Mouse (Mus musculus): ENCODE measurements at regions not wholly inside any gene's neighbourhood (a gene's known extent, or its start where the extent isn't known, plus 50 kb on each side); places are given as distances from the start of the nearest gene placed in this dataset.

GRCm38 (mm10) chr1:94149958-94150357 lies 97.6 kb upstream of the Pdcd1 start:
- H3K27ac ChIP-seq (ENCODE audit: low read depth, low read length): no peak overlapping the region
- no peak overlapping the region for H3K4me3 ChIP-seq (ENCODE audit: low read depth, low read length)
- H3K36me3 ChIP-seq (ENCODE audit: control insufficient read depth, insufficient read depth, low read length): no peaks in the 10 kb centered on the region
- H3K27me3 ChIP-seq (ENCODE audit: control insufficient read depth, insufficient read depth, low read length): no peaks in the 10 kb centered on the region
- DNase-seq (ENCODE audit: low spot score, missing footprints) (no peak), ATAC-seq (ENCODE audit: low FRiP score) (no peak)
- 92% methylated on average over 4 of the region's 4 CpGs for WGBS
- no peaks in the 10 kb centered on the region for H3K9me3 ChIP-seq (ENCODE audit: control insufficient read depth, low read length)
- no peak overlapping the region for H3K9ac ChIP-seq (ENCODE audit: low read length)
- H3K4me2 ChIP-seq: no peak overlapping the region
- no peaks in the 10 kb centered on the region for H3K4me1 ChIP-seq (ENCODE audit: control insufficient read depth, insufficient read depth, low read length)

GRCm38 (mm10) chr1:94147015-94147414 lies 94.7 kb upstream of the Pdcd1 start:
- Histone ChIP-seq H3K36me3 (ENCODE audit: control insufficient read depth, insufficient read depth, low read length) (no peaks in the 10 kb centered on the region), H3K27ac (ENCODE audit: low read depth, low read length) (no peak overlapping the region), H3K9ac (ENCODE audit: low read length) (no peak overlapping the region), H3K4me3 (ENCODE audit: low read depth, low read length) (no peak overlapping the region), H3K4me2 (no peak overlapping the region), H3K4me1 (ENCODE audit: control insufficient read depth, insufficient read depth, low read length) (no peaks in the 10 kb centered on the region), H3K9me3 (ENCODE audit: control insufficient read depth, low read length) (no peaks in the 10 kb centered on the region), H3K27me3 (ENCODE audit: control insufficient read depth, insufficient read depth, low read length) (no peaks in the 10 kb centered on the region)
- WGBS: 86% methylated on average over 4 of the region's 4 CpGs
- DNase-seq (ENCODE audit: low spot score, missing footprints) (no peak), ATAC-seq (ENCODE audit: low FRiP score) (no peak)

GRCm38 (mm10) chr1:94140518-94140917 lies 88.2 kb upstream of the Pdcd1 start:
- Histone ChIP-seq H3K36me3 (ENCODE audit: control insufficient read depth, insufficient read depth, low read length) (no peaks in the 10 kb centered on the region), H3K4me1 (ENCODE audit: control insufficient read depth, insufficient read depth, low read length) (no peaks in the 10 kb centered on the region), H3K9me3 (ENCODE audit: control insufficient read depth, low read length) (no peaks in the 10 kb centered on the region), H3K27me3 (ENCODE audit: control insufficient read depth, insufficient read depth, low read length) (no peaks in the 10 kb centered on the region), H3K4me2 (no peak overlapping the region), H3K9ac (ENCODE audit: low read length) (no peak overlapping the region), H3K27ac (ENCODE audit: low read depth, low read length) (no peak overlapping the region), H3K4me3 (ENCODE audit: low read depth, low read length) (no peak overlapping the region)
- ATAC-seq (ENCODE audit: low FRiP score) (no peak), DNase-seq (ENCODE audit: low spot score, missing footprints) (no peak)
- WGBS: 69% methylated on average over 3 of the region's 3 CpGs

- Histone ChIP-seq H3K9ac (ENCODE audit: low read length) (no peak overlapping the region), H3K27ac (ENCODE audit: low read depth, low read length) (no peak overlapping the region), H3K4me3 (ENCODE audit: low read depth, low read length) (no peak overlapping the region), H3K27me3 (ENCODE audit: control insufficient read depth, insufficient read depth, low read length) (no peaks in the 10 kb centered on the region), H3K4me1 (ENCODE audit: control insufficient read depth, insufficient read depth, low read length) (no peaks in the 10 kb centered on the region), H3K9me3 (ENCODE audit: control insufficient read depth, low read length) (no peaks in the 10 kb centered on the region), H3K4me2 (no peak overlapping the region), H3K36me3 (ENCODE audit: control insufficient read depth, insufficient read depth, low read length) (no peaks in the 10 kb centered on the region)
- WGBS: 92% methylated on average over 5 of the region's 5 CpGs
- ATAC-seq (ENCODE audit: low FRiP score): 0 out of 2 replicates have a peak, but pooled peaks have one; percentile 52
- DNase-seq (ENCODE audit: low spot score, missing footprints): no peak
Measured at GRCm38 (mm10) chr1:94139445-94140062, 87.2 kb upstream of the Pdcd1 start.

GRCm38 (mm10) chr1:94136731-94137130 lies 84.4 kb upstream of the Pdcd1 start:
- Histone ChIP-seq H3K9me3 (ENCODE audit: control insufficient read depth, low read length) (no peaks in the 10 kb centered on the region), H3K27ac (ENCODE audit: low read depth, low read length) (no peak overlapping the region), H3K36me3 (ENCODE audit: control insufficient read depth, insufficient read depth, low read length) (no peaks in the 10 kb centered on the region), H3K4me3 (ENCODE audit: low read depth, low read length) (no peak overlapping the region), H3K9ac (ENCODE audit: low read length) (no peak overlapping the region), H3K4me1 (ENCODE audit: control insufficient read depth, insufficient read depth, low read length) (no peaks in the 10 kb centered on the region), H3K27me3 (ENCODE audit: control insufficient read depth, insufficient read depth, low read length) (no peaks in the 10 kb centered on the region), H3K4me2 (no peak overlapping the region)
- 83% methylated on average over 8 of the region's 8 CpGs for WGBS
- ATAC-seq (ENCODE audit: low FRiP score) (no peak), DNase-seq (ENCODE audit: low spot score, missing footprints) (no peak)
